Mouse (Mus musculus): Measurements from ENCODE around the gene A730046J19Rik.

The A730046J19Rik gene

GRCm38 (mm10) chrX:144153523-144153922, at the start of gene A730046J19Rik:
Gene A730046J19Rik, plus strand, starts transcription at chrX:144153695.
- ATAC-seq (ENCODE audit: insufficient number of reproducible peaks, low FRiP score, low TSS enrichment), result no peak

- ATAC-seq (ENCODE audit: insufficient number of reproducible peaks, low FRiP score, low TSS enrichment), result no peak
Measured at GRCm38 (mm10) chrX:144104619-144105416, 48.7 kb upstream of the A730046J19Rik start.

- no peak for ATAC-seq (ENCODE audit: insufficient number of reproducible peaks, low FRiP score, low TSS enrichment)
Measured at GRCm38 (mm10) chrX:144136281-144136680, 17.2 kb upstream of the A730046J19Rik start.

GRCm38 (mm10) chrX:144149987-144150386, 3.5 kb upstream of the A730046J19Rik start:
- no peak for ATAC-seq (ENCODE audit: insufficient number of reproducible peaks, low FRiP score, low TSS enrichment)

- no peak for ATAC-seq (ENCODE audit: insufficient number of reproducible peaks, low FRiP score, low TSS enrichment)
Measured at GRCm38 (mm10) chrX:144154111-144154510, 616 bp downstream of the A730046J19Rik start.

- no peak for ATAC-seq (ENCODE audit: insufficient number of reproducible peaks, low FRiP score, low TSS enrichment)
Measured at GRCm38 (mm10) chrX:144162936-144163335, 9.4 kb downstream of the A730046J19Rik start.
